Mouse (Mus musculus): Measurements from ENCODE around the gene Atp5j2. TPM values are rescaled to one million over a fixed set of nuclear protein-coding genes. Genes with fewer than 3 reads are reported as not detected.

Atp5j2 gene
- polyA plus RNA-seq, 1 experiment = 175 TPM

DNA sequence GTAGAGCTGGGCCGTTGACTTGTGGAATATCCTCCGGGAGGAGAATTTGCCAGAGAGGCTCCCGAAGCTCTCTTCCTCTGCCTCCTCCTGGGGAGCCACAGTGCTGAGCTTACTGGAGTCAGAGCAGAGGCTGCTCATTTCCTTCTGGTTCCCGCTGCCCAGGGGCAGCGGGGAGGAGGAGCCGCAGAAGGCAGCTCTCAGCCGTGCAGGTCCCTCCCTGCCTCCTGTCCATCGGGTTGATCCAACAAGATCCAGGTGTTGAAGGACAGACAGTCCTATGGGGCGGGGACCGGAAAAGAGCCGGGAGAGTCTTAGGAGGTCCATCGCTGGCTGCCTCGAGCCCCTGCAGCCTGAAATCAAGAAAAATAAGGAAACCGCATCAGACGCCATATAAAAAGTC is 26.7 kb downstream of the Atp5j2 start:
- Histone ChIP-seq H3K27ac (ENCODE audit: control insufficient read depth, insufficient read depth, low read length) (no peak overlapping the region), H3K4me3 (ENCODE audit: control insufficient read depth, insufficient read depth, low read length) (no peak overlapping the region), H3K27me3 (ENCODE audit: control insufficient read depth, insufficient read depth, low read length) (no peaks in the 10 kb centered on the region), H3K4me1 (replicated peaks; ENCODE audit: control insufficient read depth, insufficient read depth, low read length) (peaks cover 10% of the 10 kb centered on the region), H3K36me3 (ENCODE audit: control insufficient read depth, insufficient read depth, low read length) (peaks cover 4% of the 10 kb centered on the region; the same call in 1 of the 2 replicates)
- WGBS = 95% methylated on average over 15 of the region's 15 CpGs
- DNase-seq = no peak
- no peak for TF ChIP-seq POLR2A (IDR thresholded peaks at IDR 0.05; ENCODE audit: control insufficient read depth, extremely low read depth, insufficient read depth, low read length, poor library complexity)
- no peak for TF ChIP-seq CTCF (IDR thresholded peaks at IDR 0.05; ENCODE audit: borderline replicate concordance, control insufficient read depth, extremely low read depth, insufficient read depth, low read length, poor library complexity)

DNA sequence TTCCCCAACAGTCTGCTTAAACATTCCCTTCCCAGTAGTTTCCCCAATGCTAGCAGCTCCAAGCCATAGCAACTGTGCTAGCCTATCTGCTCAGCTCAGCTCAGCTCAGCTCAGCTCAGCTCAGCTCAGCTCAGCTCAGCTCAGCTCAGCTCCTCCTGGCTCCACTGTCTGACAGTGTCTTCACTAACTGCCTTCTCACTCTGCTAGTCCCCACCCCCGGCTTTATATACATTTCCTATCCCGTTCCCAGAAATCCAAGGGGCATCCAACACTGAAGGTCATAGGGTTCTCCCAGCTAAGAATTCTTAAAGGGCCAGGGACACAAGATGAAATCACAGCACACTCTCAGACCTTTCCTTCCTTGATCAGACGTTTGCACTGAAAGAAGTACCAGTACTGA is 27.2 kb downstream of the Atp5j2 start:
- Histone ChIP-seq H3K27ac (ENCODE audit: control insufficient read depth, insufficient read depth, low read length) (no peak overlapping the region), H3K27me3 (ENCODE audit: control insufficient read depth, insufficient read depth, low read length) (no peaks in the 10 kb centered on the region), H3K4me3 (ENCODE audit: control insufficient read depth, insufficient read depth, low read length) (no peak overlapping the region), H3K4me1 (replicated peaks; ENCODE audit: control insufficient read depth, insufficient read depth, low read length) (peaks cover 10% of the 10 kb centered on the region), H3K36me3 (ENCODE audit: control insufficient read depth, insufficient read depth, low read length) (peaks cover 4% of the 10 kb centered on the region; the same call in 1 of the 2 replicates)
- WGBS = 96% methylated on average over 3 of the region's 3 CpGs
- DNase-seq = no peak
- TF ChIP-seq POLR2A (IDR thresholded peaks at IDR 0.05; ENCODE audit: control insufficient read depth, extremely low read depth, insufficient read depth, low read length, poor library complexity) = no peak
- no peak for TF ChIP-seq CTCF (IDR thresholded peaks at IDR 0.05; ENCODE audit: borderline replicate concordance, control insufficient read depth, extremely low read depth, insufficient read depth, low read length, poor library complexity)

DNA sequence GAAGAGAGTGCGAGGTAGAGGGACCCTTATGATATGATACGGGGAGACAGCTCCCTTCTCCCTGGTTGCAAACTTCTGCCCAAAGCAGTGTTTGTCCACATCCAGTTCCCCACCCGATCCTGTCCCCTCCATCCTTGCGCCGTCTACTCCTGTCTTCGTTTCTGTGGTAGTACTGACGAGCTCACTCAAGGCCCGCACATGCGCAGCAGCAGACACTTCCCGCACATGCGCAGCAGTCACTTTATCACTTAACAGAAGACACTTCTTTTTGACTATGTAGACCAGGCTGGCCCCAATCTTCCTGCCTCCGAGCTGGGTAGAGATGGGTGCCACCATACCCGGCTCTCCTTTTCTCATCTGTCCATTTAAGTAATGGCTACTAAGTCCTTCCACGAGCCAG is 30.5 kb downstream of the Atp5j2 start:
- Histone ChIP-seq H3K4me3 (ENCODE audit: control insufficient read depth, insufficient read depth, low read length) (no peak overlapping the region), H3K36me3 (ENCODE audit: control insufficient read depth, insufficient read depth, low read length) (peaks cover 17% of the 10 kb centered on the region), H3K4me1 (replicated peaks; ENCODE audit: control insufficient read depth, insufficient read depth, low read length) (peaks cover 4% of the 10 kb centered on the region), H3K27ac (ENCODE audit: control insufficient read depth, insufficient read depth, low read length) (no peak overlapping the region), H3K27me3 (ENCODE audit: control insufficient read depth, insufficient read depth, low read length) (no peaks in the 10 kb centered on the region)
- no peak for DNase-seq
- TF ChIP-seq POLR2A (IDR thresholded peaks at IDR 0.05; ENCODE audit: control insufficient read depth, extremely low read depth, insufficient read depth, low read length, poor library complexity) (no peak), CTCF (IDR thresholded peaks at IDR 0.05; ENCODE audit: borderline replicate concordance, control insufficient read depth, extremely low read depth, insufficient read depth, low read length, poor library complexity) (no peak)
- WGBS = 98% methylated on average over 14 of the region's 14 CpGs

GRCm38 (mm10) chr5:145152690-145153089 is 39.2 kb downstream of the Atp5j2 start:
- Histone ChIP-seq H3K27ac (ENCODE audit: control insufficient read depth, insufficient read depth, low read length) (no peak overlapping the region), H3K4me3 (ENCODE audit: control insufficient read depth, insufficient read depth, low read length) (no peak overlapping the region), H3K4me1 (replicated peaks; ENCODE audit: control insufficient read depth, insufficient read depth, low read length) (no peaks in the 10 kb centered on the region), H3K27me3 (ENCODE audit: control insufficient read depth, insufficient read depth, low read length) (no peaks in the 10 kb centered on the region), H3K36me3 (ENCODE audit: control insufficient read depth, insufficient read depth, low read length) (peaks cover 50% of the 10 kb centered on the region)
- DNase-seq = no peak
- TF ChIP-seq CTCF (IDR thresholded peaks at IDR 0.05; ENCODE audit: borderline replicate concordance, control insufficient read depth, extremely low read depth, insufficient read depth, low read length, poor library complexity) (no peak), POLR2A (IDR thresholded peaks at IDR 0.05; ENCODE audit: control insufficient read depth, extremely low read depth, insufficient read depth, low read length, poor library complexity) (no peak)
- WGBS = 98% methylated on average over 5 of the region's 5 CpGs

DNA sequence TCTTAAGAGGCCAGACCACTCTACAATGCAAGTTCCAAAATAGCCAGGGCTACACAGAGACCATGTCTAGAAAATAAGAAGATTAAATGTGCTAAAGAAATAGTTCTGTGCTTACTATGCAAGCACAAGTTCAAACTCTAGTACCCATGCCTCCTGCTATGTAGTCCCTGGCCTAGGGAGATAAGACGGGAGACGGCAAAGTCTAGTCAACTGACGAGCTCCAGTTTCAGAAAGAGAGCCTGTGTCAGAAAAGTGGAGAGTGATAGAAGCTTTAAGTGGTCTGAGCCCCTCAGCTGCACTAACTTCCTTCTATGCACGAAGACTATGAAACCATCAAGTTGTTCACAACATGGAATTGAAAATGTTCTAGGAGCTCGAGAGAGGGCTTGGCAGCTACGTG is 42.6 kb downstream of the Atp5j2 start:
- Histone ChIP-seq H3K4me1 (replicated peaks; ENCODE audit: control insufficient read depth, insufficient read depth, low read length) (no peaks in the 10 kb centered on the region), H3K36me3 (ENCODE audit: control insufficient read depth, insufficient read depth, low read length) (peaks cover 66% of the 10 kb centered on the region), H3K27ac (ENCODE audit: control insufficient read depth, insufficient read depth, low read length) (no peak overlapping the region), H3K27me3 (ENCODE audit: control insufficient read depth, insufficient read depth, low read length) (no peaks in the 10 kb centered on the region), H3K4me3 (ENCODE audit: control insufficient read depth, insufficient read depth, low read length) (no peak overlapping the region)
- DNase-seq = no peak
- no peak for TF ChIP-seq POLR2A (IDR thresholded peaks at IDR 0.05; ENCODE audit: control insufficient read depth, extremely low read depth, insufficient read depth, low read length, poor library complexity)
- no peak for TF ChIP-seq CTCF (IDR thresholded peaks at IDR 0.05; ENCODE audit: borderline replicate concordance, control insufficient read depth, extremely low read depth, insufficient read depth, low read length, poor library complexity)
- WGBS = 95% methylated on average over 6 of the region's 6 CpGs

- Histone ChIP-seq H3K36me3 (ENCODE audit: control insufficient read depth, insufficient read depth, low read length) (peaks cover 77% of the 10 kb centered on the region), H3K4me1 (replicated peaks; ENCODE audit: control insufficient read depth, insufficient read depth, low read length) (no peaks in the 10 kb centered on the region), H3K4me3 (ENCODE audit: control insufficient read depth, insufficient read depth, low read length) (no peak overlapping the region), H3K27me3 (ENCODE audit: control insufficient read depth, insufficient read depth, low read length) (no peaks in the 10 kb centered on the region), H3K27ac (ENCODE audit: control insufficient read depth, insufficient read depth, low read length) (no peak overlapping the region)
- TF ChIP-seq CTCF (IDR thresholded peaks at IDR 0.05; ENCODE audit: borderline replicate concordance, control insufficient read depth, extremely low read depth, insufficient read depth, low read length, poor library complexity) = no peak
- TF ChIP-seq POLR2A (IDR thresholded peaks at IDR 0.05; ENCODE audit: control insufficient read depth, extremely low read depth, insufficient read depth, low read length, poor library complexity) = no peak
- DNase-seq = no peak
- 98% methylated on average over 5 of the region's 5 CpGs for WGBS
Observed at GRCm38 (mm10) chr5:145147748-145148147, 44.1 kb downstream of the Atp5j2 start.

GRCm38 (mm10) chr5:145140611-145141010 is 51.3 kb downstream of the Atp5j2 start:
- Histone ChIP-seq H3K4me1 (replicated peaks; ENCODE audit: control insufficient read depth, insufficient read depth, low read length) (peaks cover 9% of the 10 kb centered on the region), H3K27ac (ENCODE audit: control insufficient read depth, insufficient read depth, low read length) (peak overlapping the region; percentile 76), H3K27me3 (ENCODE audit: control insufficient read depth, insufficient read depth, low read length) (no peaks in the 10 kb centered on the region), H3K4me3 (ENCODE audit: control insufficient read depth, insufficient read depth, low read length) (peak overlapping the region; percentile 87), H3K36me3 (ENCODE audit: control insufficient read depth, insufficient read depth, low read length) (peaks cover 35% of the 10 kb centered on the region)
- WGBS = under 1% methylated on average over 18 of the region's 18 CpGs
- DNase-seq = peak; percentile 27
- TF ChIP-seq CTCF (IDR thresholded peaks at IDR 0.05; ENCODE audit: borderline replicate concordance, control insufficient read depth, extremely low read depth, insufficient read depth, low read length, poor library complexity) (no peak), POLR2A (IDR thresholded peaks at IDR 0.05; ENCODE audit: control insufficient read depth, extremely low read depth, insufficient read depth, low read length, poor library complexity) (no peak)

Measured in thymus, adult 2 months (tissue).